Mouse (Mus musculus) ES-E14 (cell line): Measurements from ENCODE around the gene Ada.

Source experiments
- CHD2 ChIP-seq: IDR thresholded peaks from 2 replicates; pipeline ENCODE4 v1.6.1; 2014; ENCODE audit warnings: mild to moderate bottlenecking, low read depth, low read length, inconsistent platforms
- HCFC1 ChIP-seq: IDR thresholded peaks from 2 replicates; pipeline ENCODE4 v1.6.1; 2012; ENCODE audit warnings: low read length, inconsistent platforms, borderline replicate concordance; ENCODE audit not compliant: insufficient read depth
- MAFK ChIP-seq: IDR thresholded peaks from 2 replicates; pipeline ENCODE4 v1.6.1; 2014; ENCODE audit warnings: mild to moderate bottlenecking, low read depth, low read length, inconsistent platforms; ENCODE audit not compliant: insufficient read depth
- ZC3H11A ChIP-seq: IDR thresholded peaks from 2 replicates; pipeline ENCODE4 v1.6.1; 2012; ENCODE audit warnings: low read depth, mild to moderate bottlenecking, inconsistent platforms, low read length, borderline replicate concordance
- ZNF384 ChIP-seq: IDR thresholded peaks from 2 replicates; pipeline ENCODE4 v1.6.1; 2012; ENCODE audit warnings: low read depth, low read length, inconsistent platforms

DNA sequence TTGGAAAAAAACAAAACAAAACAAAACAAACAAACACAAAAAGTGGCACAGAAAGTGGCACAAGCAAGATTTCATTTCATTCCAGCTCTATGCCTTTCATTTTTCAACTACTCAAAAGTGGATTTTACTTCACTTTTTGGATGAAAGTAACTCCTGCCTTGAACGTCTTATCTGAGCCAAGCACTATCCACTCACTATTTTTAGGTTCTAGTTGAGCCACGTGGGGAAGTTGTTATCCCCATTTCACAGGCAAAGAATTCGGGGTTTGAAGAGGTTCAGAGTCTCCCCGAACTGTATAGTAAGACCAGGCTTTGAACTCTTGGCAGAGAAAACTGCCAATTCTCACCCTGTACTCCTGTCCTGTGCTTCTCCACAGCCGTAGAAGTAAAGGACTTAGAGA lies 41.7 kb downstream of the Ada start:
- no peak for TF ChIP-seq MAFK
- TF ChIP-seq CHD2: no peak
- TF ChIP-seq ZNF384: no peak
- TF ChIP-seq ZC3H11A: no peak
- no peak for TF ChIP-seq HCFC1
